In the genomic region with DNA sequence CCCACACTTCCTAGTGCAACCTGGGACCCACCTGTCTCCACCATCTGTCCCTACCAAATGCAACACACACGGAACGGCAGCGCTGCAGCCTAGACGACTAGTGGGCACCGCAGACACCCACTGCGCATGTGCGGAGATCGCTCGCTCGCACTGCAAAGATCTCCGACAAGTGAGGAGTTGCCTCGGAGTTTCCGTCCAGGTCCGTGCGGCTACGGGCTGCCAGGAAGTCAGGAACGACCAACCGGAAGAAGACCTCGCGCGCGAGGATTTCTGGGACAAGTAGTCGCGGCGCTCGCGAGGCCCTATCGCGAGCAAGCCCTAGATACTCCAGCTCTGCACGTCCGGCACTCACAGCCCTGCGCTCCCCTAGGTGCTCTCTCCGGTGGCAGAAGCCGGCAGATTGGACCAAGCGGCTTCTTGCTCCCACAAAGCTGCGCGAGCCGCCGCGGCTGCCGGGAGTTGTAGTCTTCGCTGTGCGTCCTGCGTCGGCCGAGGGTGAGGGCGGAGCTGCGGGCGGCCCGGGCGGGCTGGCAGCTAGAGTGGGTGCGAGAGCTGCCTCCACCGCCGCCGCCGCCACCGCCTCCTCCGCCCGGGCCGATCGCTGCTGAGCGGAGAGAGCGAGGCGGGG, we compare ENCODE assay signal across 1 mouse cellular context.
TF ChIP-seq lines count a peak whose summit lies in the region.

A gene (plus strand): TSS at position 476 of the 628 bp plus-strand sequence.

TF ChIP-seq in myocyte, 11 proteins besides CTCF, POLR2A, EP300 and RAD21 (continued from another document):
- TF ChIP-seq MYOG (IDR thresholded peaks at IDR 0.05; ENCODE audit: control insufficient read depth in 1 of 3, insufficient read depth in 1 of 3, insufficient read length in 2 of 3, low read depth in 2 of 3): peak in 1 of 3 experiments; percentile 45
